In genomic region chr8:20589178-20589539, GRCm38 (mm10) we compare ENCODE assay signal across 10 mouse cellular contexts. TPM values are rescaled to one million over a fixed set of nuclear protein-coding genes. Genes with fewer than 3 reads are reported as not detected.
DNase-seq lines count a peak whose midpoint lies in the region; ATAC-seq and TF ChIP-seq lines count a peak whose summit lies in the region.
"Not testable (repeated sequence)": the region's sequence is repeated elsewhere in the genome, so short reads cannot be mapped to it uniquely, and the experiment has no call there.
"Had no signal": no experiment of that assay in that cellular context is flagged by ENCODE, and none has a peak within 500 bp of the region (broad histone marks: within the 10 kb centered on the region; RNA-seq: fewer than 3 reads in every experiment).

No protein-coding gene starts in this region.

- not testable (repeated sequence) for H3K4me3 ChIP-seq in embryonic facial prominence, embryonic 11.5 days (ENCODE audit: low read depth, low read length); intestine, embryonic 14.5 days (ENCODE audit: low read depth, low read length); lung, adult 2 months (replicated peaks; ENCODE audit: extremely low read depth, low read depth, low read length); neural tube, embryonic 11.5 days (ENCODE audit: low read depth, low read length); stomach, embryonic 14.5 days (ENCODE audit: low read depth, low read length)

- DNase-seq in embryonic facial prominence, embryonic 11.5 days (ENCODE audit: low spot score); intestine, embryonic 14.5 days (ENCODE audit: low spot score); neural tube, embryonic 11.5 days (ENCODE audit: low spot score): not testable (repeated sequence)
- DNase-seq in heart, adult 11 months = peak; percentile 95
- peak; percentile 16 to 30 for DNase-seq in layer of hippocampus, postnatal 10 days (ENCODE audit: low spot score in 2 of 2)
- peak; percentile 34 for DNase-seq in lung, adult 2 months

- H3K27me3 ChIP-seq in embryonic facial prominence, embryonic 11.5 days (ENCODE audit: control insufficient read depth, insufficient read depth, low read length); intestine, embryonic 14.5 days (replicated peaks; ENCODE audit: control insufficient read depth, insufficient read depth, low read length); neural tube, embryonic 11.5 days (ENCODE audit: control insufficient read depth, insufficient read depth, low read length); stomach, embryonic 14.5 days (ENCODE audit: control insufficient read depth, insufficient read depth, low read length): not testable (repeated sequence)

- TF ChIP-seq CTCF in lung, adult 2 months (IDR thresholded peaks at IDR 0.05; ENCODE audit: insufficient read depth, low read length) = not testable (repeated sequence)

- not testable (repeated sequence) for H3K27ac ChIP-seq in embryonic facial prominence, embryonic 11.5 days (replicated peaks; ENCODE audit: low read depth, low read length); intestine, embryonic 14.5 days (ENCODE audit: low read depth); neural tube, embryonic 11.5 days (ENCODE audit: low read depth, low read length); stomach, embryonic 14.5 days (ENCODE audit: low read length)

- not testable (repeated sequence) for H3K4me2 ChIP-seq in embryonic facial prominence, embryonic 11.5 days (ENCODE audit: low read depth, low read length); intestine, embryonic 14.5 days (ENCODE audit: low read length); neural tube, embryonic 11.5 days (ENCODE audit: low read depth); stomach, embryonic 14.5 days (replicated peaks; ENCODE audit: low read depth, low read length)

- H3K4me1 ChIP-seq in embryonic facial prominence, embryonic 11.5 days (ENCODE audit: control insufficient read depth, insufficient read depth, low read length); intestine, embryonic 14.5 days (replicated peaks; ENCODE audit: control insufficient read depth, insufficient read depth, low read length); lung, adult 2 months (ENCODE audit: control insufficient read depth, insufficient read depth, low read length); neural tube, embryonic 11.5 days (ENCODE audit: control insufficient read depth, insufficient read depth, low read length); stomach, embryonic 14.5 days (ENCODE audit: control insufficient read depth, insufficient read depth, low read length): not testable (repeated sequence)

- WGBS in embryonic facial prominence, embryonic 11.5 days = 100% methylated on average over 1 of the region's 4 CpGs
- WGBS in intestine, embryonic 14.5 days = 62% methylated on average over 1 of the region's 4 CpGs
- 79% methylated on average over 2 of the region's 4 CpGs for WGBS in lung, adult 2 months
- WGBS in neural tube, embryonic 11.5 days = 83% methylated on average over 1 of the region's 4 CpGs
- WGBS in stomach, embryonic 14.5 days = 73% methylated on average over 1 of the region's 4 CpGs

- not testable (repeated sequence) for TF ChIP-seq POLR2A in lung, adult 2 months (IDR thresholded peaks at IDR 0.05; ENCODE audit: borderline replicate concordance, extremely low read depth, low read depth, low read length)

- H3K36me3 ChIP-seq in embryonic facial prominence, embryonic 11.5 days (replicated peaks; ENCODE audit: control insufficient read depth, insufficient read depth, low read depth, low read length); intestine, embryonic 14.5 days (ENCODE audit: control insufficient read depth, insufficient read depth, low read length); neural tube, embryonic 11.5 days (ENCODE audit: control insufficient read depth, insufficient read depth, low read length); stomach, embryonic 14.5 days (ENCODE audit: control insufficient read depth, insufficient read depth, low read length): not testable (repeated sequence)

- H3K9ac ChIP-seq in embryonic facial prominence, embryonic 11.5 days (replicated peaks; ENCODE audit: low read length); intestine, embryonic 14.5 days (ENCODE audit: low read length); neural tube, embryonic 11.5 days (ENCODE audit: low read length); stomach, embryonic 14.5 days (replicated peaks; ENCODE audit: low read depth, low read length): not testable (repeated sequence)

- ATAC-seq in embryonic facial prominence, embryonic 11.5 days (replicated peaks; ENCODE audit: insufficient number of reproducible peaks, low FRiP score, low TSS enrichment, low read depth) = peak; percentile 62
- peak; percentile 83; the same call in 1 of the 2 replicates for ATAC-seq in intestine, embryonic 14.5 days (replicated peaks; ENCODE audit: low FRiP score, low TSS enrichment, low read depth)
- peak; percentile 67 for ATAC-seq in neural tube, embryonic 11.5 days (ENCODE audit: insufficient read depth, low FRiP score, low TSS enrichment)
- ATAC-seq in stomach, embryonic 14.5 days (ENCODE audit: insufficient number of reproducible peaks, insufficient read depth, low FRiP score, low read depth) = peak; percentile 61; the same call in 1 of the 2 replicates

- not testable (repeated sequence) for H3K9me3 ChIP-seq in embryonic facial prominence, embryonic 11.5 days (replicated peaks; ENCODE audit: control insufficient read depth, low read length); intestine, embryonic 14.5 days (ENCODE audit: control insufficient read depth, low read length); neural tube, embryonic 11.5 days (ENCODE audit: control insufficient read depth, low read length); stomach, embryonic 14.5 days (ENCODE audit: control insufficient read depth, low read depth, low read length)

RNA-seq across cellular contexts. Expression of gene Gm21119, which starts 25.6 kb away (rescaled TPM):
- 0.21 TPM in 1 of 2 replicates, not detected in the other for polyA plus RNA-seq in embryonic facial prominence, embryonic 11.5 days (2014; fragmentation: Nextera tagmentation; extraction: Ambion mirVana)
- 1.2 and 1.9 TPM in 2 replicates for polyA plus RNA-seq in intestine, embryonic 14.5 days (2014; fragmentation: Nextera tagmentation; extraction: Ambion mirVana)
- total RNA-seq in layer of hippocampus, postnatal 10 days (2021) = 1 to 10 TPM in 1 of 2 experiments, under 1 TPM in 1; 0.71 to 1.3 TPM
- not detected in 2 replicates for polyA plus RNA-seq in lung, adult 2 months (2012; rRNA removed)
- 0.09 TPM in 1 of 2 replicates, not detected in the other for polyA plus RNA-seq in neural tube, embryonic 11.5 days (2014; fragmentation: Nextera tagmentation; extraction: Ambion mirVana)
- polyA plus RNA-seq in stomach, embryonic 14.5 days (2014; fragmentation: Nextera tagmentation; extraction: Ambion mirVana) = 0.34 TPM in 1 of 2 replicates, not detected in the other
- total RNA-seq: ES-E14 had no signal
- polyA plus RNA-seq: hindbrain, embryonic 10.5 days; limb, embryonic 10.5 days had no signal
